Mouse (Mus musculus) kidney, embryonic 15.5 days (tissue): Measurements from ENCODE around the gene Olfr130. TPM values are rescaled to one million over a fixed set of nuclear protein-coding genes. Genes with fewer than 3 reads are reported as not detected.

Experiments
- ATAC-seq: fragments of 200-750 bp; cut with Nextera tagmentation; replicated peaks from 2 replicates; pipeline ENCODE4 v1.8.0; 2017; ENCODE audit warnings: moderate TSS enrichment; ENCODE audit not compliant: low FRiP score
- H3K27ac ChIP-seq: fragments of 300-500 bp; sonication (generic); 2 replicates; pipeline ENCODE4 v1.5.1; 2015; ENCODE audit warnings: mild to moderate bottlenecking, inconsistent platforms
- H3K27me3 ChIP-seq: fragments of 300-500 bp; sonication (generic); 2 replicates; pipeline ENCODE4 v1.6.1; 2015; ENCODE audit warnings: inconsistent platforms
- H3K36me3 ChIP-seq: fragments of 300-500 bp; sonication (generic); 2 replicates; pipeline ENCODE4 v1.6.1; 2015; ENCODE audit warnings: inconsistent platforms
- H3K4me1 ChIP-seq: fragments of 300-500 bp; sonication (generic); 2 replicates; pipeline ENCODE4 v1.6.1; 2015; ENCODE audit warnings: inconsistent platforms
- H3K4me2 ChIP-seq: fragments of 300-500 bp; sonication (generic); 2 replicates; pipeline ENCODE4 v1.6.1; 2015; ENCODE audit warnings: moderate library complexity, mild to moderate bottlenecking, inconsistent platforms
- H3K4me3 ChIP-seq: fragments of 300-500 bp; sonication (generic); replicated peaks from 2 replicates; pipeline ENCODE4 v1.5.1; 2015; ENCODE audit warnings: mild to moderate bottlenecking, inconsistent platforms
- H3K9ac ChIP-seq: fragments of 300-500 bp; sonication (generic); 2 replicates; pipeline ENCODE4 v1.6.1; 2015; ENCODE audit warnings: mild to moderate bottlenecking, inconsistent platforms
- H3K9me3 ChIP-seq: fragments of 300-500 bp; sonication (generic); replicated peaks from 2 replicates; pipeline ENCODE4 v1.6.1; 2016; ENCODE audit warnings: inconsistent platforms
- WGBS: fragments of 180-500 bp; shearing (Covaris S2); methylation state at CpG from one replicate; pipeline ENCODE4 v1.1.7; 2015; ENCODE audit warnings: mixed read lengths; 5-methylcytosine and 5-hydroxymethylcytosine counted together
- polyA plus RNA-seq: library from polyadenylated mRNA; unstranded; fragments of >200 nt; fragmentation: Nextera tagmentation; extraction: Ambion mirVana; gene quantifications from 2 replicates; pipeline ENCODE4 v1.2.1, GENCODE M21; 2015

Gene Olfr130
- polyA plus RNA-seq, result not detected in 2 replicates

DNA sequence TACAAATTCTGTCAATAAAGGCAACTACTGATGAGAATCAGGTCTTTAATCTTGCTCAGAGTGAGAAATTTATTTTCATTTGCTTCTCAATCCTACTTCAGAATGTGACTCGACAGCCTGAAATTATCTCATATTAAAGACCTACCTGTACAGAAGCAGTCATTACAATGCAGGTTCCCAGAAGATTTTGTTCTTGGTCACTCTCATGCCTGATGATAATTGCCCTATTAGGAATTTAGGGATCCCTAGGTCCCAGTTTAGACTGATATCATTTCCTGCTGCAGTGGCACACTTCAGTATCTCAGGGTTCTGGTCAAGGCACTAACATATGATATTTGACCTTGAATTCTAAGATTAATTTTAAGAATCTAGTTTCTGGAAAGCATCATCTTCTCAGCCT is at the start of gene Olfr130:
Gene Olfr130 (plus strand): TSS at position 301 of the 400 bp plus-strand sequence.
- Histone ChIP-seq H3K9ac (no peak within 1 kb of the TSS), H3K4me1 (no peaks in the 10 kb centered on the region), H3K36me3 (no peaks in the 10 kb centered on the region), H3K27me3 (no peaks in the 10 kb centered on the region), H3K9me3 (no peaks in the 10 kb centered on the region), H3K27ac (no peak within 1 kb of the TSS), H3K4me3 (no peak within 1 kb of the TSS), H3K4me2 (no peak within 1 kb of the TSS)
- no peak for ATAC-seq
- WGBS, result 92% methylated on average over 1 of the region's 1 CpGs

GRCm38 (mm10) chr17:38016341-38016740 is 47.4 kb upstream of the Olfr130 start:
- H3K36me3 ChIP-seq, result no peaks in the 10 kb centered on the region
- no peaks in the 10 kb centered on the region for H3K9me3 ChIP-seq
- no peak overlapping the region for H3K27ac ChIP-seq
- H3K4me3 ChIP-seq, result no peak overlapping the region
- no peak for ATAC-seq
- H3K9ac ChIP-seq, result no peak overlapping the region
- H3K27me3 ChIP-seq, result no peaks in the 10 kb centered on the region
- 78% methylated on average over 2 of the region's 2 CpGs for WGBS
- H3K4me2 ChIP-seq, result no peak overlapping the region
- no peaks in the 10 kb centered on the region for H3K4me1 ChIP-seq

DNA sequence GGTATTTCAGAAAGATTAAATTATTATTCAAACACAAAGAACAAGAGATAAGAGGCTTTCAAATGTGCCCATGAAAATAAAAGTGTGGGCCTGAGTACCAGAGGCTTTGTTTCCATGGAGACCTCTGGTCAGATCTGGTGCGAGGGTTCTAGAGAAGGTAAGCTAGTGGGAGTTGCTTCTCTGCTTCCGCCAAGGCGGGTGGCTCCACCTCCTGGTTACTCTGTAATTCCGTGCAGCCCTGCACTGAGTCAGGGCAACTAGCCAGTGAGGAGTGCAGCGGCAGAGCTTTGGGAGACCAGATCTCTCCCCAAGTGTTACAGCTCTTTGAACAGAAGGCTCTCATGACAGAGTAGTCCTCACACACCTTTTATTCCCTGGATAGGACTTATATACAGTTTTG is 37.4 kb upstream of the Olfr130 start:
- H3K9me3 ChIP-seq, result no peaks in the 10 kb centered on the region
- no peak overlapping the region for H3K27ac ChIP-seq
- no peak for ATAC-seq
- no peak overlapping the region for H3K4me3 ChIP-seq
- no peaks in the 10 kb centered on the region for H3K4me1 ChIP-seq
- no peak overlapping the region for H3K9ac ChIP-seq
- no peak overlapping the region for H3K4me2 ChIP-seq
- no peaks in the 10 kb centered on the region for H3K36me3 ChIP-seq
- WGBS, result 28% methylated on average over 5 of the region's 5 CpGs
- H3K27me3 ChIP-seq, result no peaks in the 10 kb centered on the region

GRCm38 (mm10) chr17:38059979-38060378 is 3.7 kb upstream of the Olfr130 start, which contains the start of gene Olfr129:
Olfr129 (minus strand) TSS chr17:38060079.
- no peak for ATAC-seq
- Histone ChIP-seq H3K9ac (no peak within 1 kb of the TSS), H3K4me3 (no peak within 1 kb of the TSS), H3K27me3 (no peaks in the 10 kb centered on the region), H3K4me1 (no peaks in the 10 kb centered on the region), H3K4me2 (no peak within 1 kb of the TSS), H3K9me3 (no peaks in the 10 kb centered on the region), H3K27ac (no peak within 1 kb of the TSS), H3K36me3 (no peaks in the 10 kb centered on the region)
- 67% methylated on average over 1 of the region's 1 CpGs for WGBS

- Histone ChIP-seq H3K27ac (no peak overlapping the region), H3K9ac (no peak overlapping the region), H3K36me3 (no peaks in the 10 kb centered on the region), H3K4me2 (no peak overlapping the region), H3K4me1 (no peaks in the 10 kb centered on the region), H3K4me3 (no peak overlapping the region), H3K27me3 (no peaks in the 10 kb centered on the region), H3K9me3 (no peaks in the 10 kb centered on the region)
- no peak for ATAC-seq
- 88% methylated on average over 4 of the region's 4 CpGs for WGBS
Measured at GRCm38 (mm10) chr17:38082364-38082763, 18.6 kb downstream of the Olfr130 start.

DNA sequence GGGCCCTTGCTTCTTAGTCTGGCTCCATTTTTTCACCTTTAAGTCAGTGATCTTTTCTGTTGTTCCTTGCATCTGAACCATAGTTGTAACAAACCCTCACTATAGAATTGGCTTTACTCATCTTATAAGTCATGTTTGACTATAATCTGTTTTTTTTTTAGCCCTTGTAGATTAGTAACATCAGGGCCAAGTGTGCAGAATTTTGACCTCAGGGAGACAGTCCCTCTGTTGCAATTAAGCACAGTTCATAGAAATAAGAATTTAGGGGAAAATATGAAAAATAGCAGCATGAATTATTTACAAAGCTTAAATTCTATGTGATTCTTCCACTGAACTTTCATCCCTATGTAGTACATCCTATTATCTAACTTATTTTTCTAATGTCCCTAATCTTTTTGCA is 24.9 kb downstream of the Olfr130 start, which contains the start of gene Olfr131:
Gene Olfr131 (minus strand): TSS at position 101 of the 400 bp plus-strand sequence.
- Histone ChIP-seq H3K4me1 (no peaks in the 10 kb centered on the region), H3K4me3 (no peak within 1 kb of the TSS), H3K27ac (no peak within 1 kb of the TSS), H3K9ac (no peak within 1 kb of the TSS), H3K9me3 (no peaks in the 10 kb centered on the region), H3K4me2 (no peak within 1 kb of the TSS), H3K36me3 (no peaks in the 10 kb centered on the region), H3K27me3 (no peaks in the 10 kb centered on the region)
- no peak for ATAC-seq

Other genes with a start within 250 kb of the Olfr130 start
- gene Olfr125, start 231.0 kb upstream of the Olfr130 start, polyA plus RNA-seq, result not detected in 2 replicates
- gene Olfr126, start 216.4 kb upstream of the Olfr130 start, polyA plus RNA-seq, result not detected in 2 replicates
- gene Olfr127, start 163.5 kb upstream of the Olfr130 start, polyA plus RNA-seq, result not detected in 2 replicates
- gene Olfr128, start 143.4 kb upstream of the Olfr130 start, polyA plus RNA-seq, result not detected in 2 replicates
- not detected in 2 replicates for gene Olfr761, start 110.8 kb upstream of the Olfr130 start, polyA plus RNA-seq
- gene Olfr129, start 3.8 kb upstream of the Olfr130 start, polyA plus RNA-seq, result not detected in 2 replicates
- gene Olfr131, start 24.8 kb downstream of the Olfr130 start, polyA plus RNA-seq, result not detected in 2 replicates
- not detected in 2 replicates for gene Olfr132, start 70.6 kb downstream of the Olfr130 start, polyA plus RNA-seq
- gene Olfr133, start 81.4 kb downstream of the Olfr130 start, polyA plus RNA-seq, result not detected in 2 replicates
- not detected in 2 replicates for gene Olfr134, start 107.5 kb downstream of the Olfr130 start, polyA plus RNA-seq
- gene Olfr135, start 140.4 kb downstream of the Olfr130 start, polyA plus RNA-seq, result not detected in 2 replicates
- not detected in 2 replicates for gene Olfr138, start 197.1 kb downstream of the Olfr130 start, polyA plus RNA-seq
- not detected in 2 replicates for gene Olfr137, start 243.6 kb downstream of the Olfr130 start, polyA plus RNA-seq